Mouse (Mus musculus) cortical plate, adult 2 months (tissue): ENCODE measurements around the gene Tnfrsf25.

Source experiments
- CTCF ChIP-seq: fragments of 200-500 bp; IDR thresholded peaks from 2 replicates; pipeline ENCODE4 v1.5.1; 2011; ENCODE audit warnings: mild to moderate bottlenecking, control low read depth, low read length; ENCODE audit not compliant: insufficient read depth; ENCODE audit errors: extremely low read depth
- POLR2A ChIP-seq: fragments of 200-500 bp; IDR thresholded peaks from 2 replicates; pipeline ENCODE4 v1.6.1; 2011; ENCODE audit warnings: mild to moderate bottlenecking, low read length, control low read depth; ENCODE audit not compliant: insufficient read depth; ENCODE audit errors: extremely low read depth

- TF ChIP-seq CTCF (no peak), POLR2A (no peak)
Observed at GRCm38 (mm10) chr4:152169103-152169502, 53.4 kb downstream of the Tnfrsf25 start.
